Mouse (Mus musculus): ENCODE measurements at regions not wholly inside any gene's neighbourhood (a gene's known extent, or its start where the extent isn't known, plus 50 kb on each side); places are given as distances from the start of the nearest gene placed in this dataset.
A peak's percentile ranks its signal among the peaks of the same experiment; 100 is the strongest.

DNA sequence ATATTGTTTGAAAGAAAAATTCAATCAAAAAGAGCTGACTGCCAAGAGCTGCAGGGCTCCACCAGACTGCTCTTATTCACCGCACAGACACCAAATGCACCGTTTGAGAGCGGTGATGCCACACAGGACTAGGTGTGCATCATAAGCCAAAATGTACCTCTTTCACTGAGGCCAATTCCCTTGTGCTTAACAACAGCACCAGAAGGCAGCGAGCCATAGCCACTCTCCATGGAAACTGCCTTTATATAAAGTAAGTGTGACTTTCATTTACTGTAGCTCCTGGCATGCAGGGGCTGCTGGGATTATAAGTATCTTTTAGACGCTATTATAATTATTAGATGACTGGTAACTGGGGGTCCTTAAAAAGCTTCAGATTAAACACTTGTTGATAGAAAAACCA is 154.5 kb downstream of the Rap2a start:
- Histone ChIP-seq H3K36me3 (ENCODE audit: control insufficient read depth, insufficient read depth, low read length) (no peaks in the 10 kb centered on the region), H3K27ac (replicated peaks; ENCODE audit: low read depth, low read length) (no peak overlapping the region), H3K4me3 (replicated peaks; ENCODE audit: low read length) (no peak overlapping the region), H3K9me3 (ENCODE audit: control insufficient read depth, low read length) (no peaks in the 10 kb centered on the region), H3K9ac (ENCODE audit: low read depth, low read length, severe bottlenecking) (no peak overlapping the region), H3K4me1 (ENCODE audit: control insufficient read depth, insufficient read depth, low read length) (peaks cover 4% of the 10 kb centered on the region; the same call in 1 of the 2 replicates), H3K27me3 (ENCODE audit: control insufficient read depth, insufficient read depth, low read length) (no peaks in the 10 kb centered on the region), H3K4me2 (replicated peaks; ENCODE audit: low read depth, low read length, severe bottlenecking) (no peak overlapping the region)
- ATAC-seq (ENCODE audit: low FRiP score, low read depth) (no peak), DNase-seq (ENCODE audit: low spot score) (peak; percentile 33)
- WGBS, result 49% methylated on average over 5 of the region's 5 CpGs
- TF ChIP-seq POLR2A (IDR thresholded peaks at IDR 0.05; ENCODE audit: borderline replicate concordance, extremely low read depth, insufficient read depth, insufficient read length), result no peak

DNA sequence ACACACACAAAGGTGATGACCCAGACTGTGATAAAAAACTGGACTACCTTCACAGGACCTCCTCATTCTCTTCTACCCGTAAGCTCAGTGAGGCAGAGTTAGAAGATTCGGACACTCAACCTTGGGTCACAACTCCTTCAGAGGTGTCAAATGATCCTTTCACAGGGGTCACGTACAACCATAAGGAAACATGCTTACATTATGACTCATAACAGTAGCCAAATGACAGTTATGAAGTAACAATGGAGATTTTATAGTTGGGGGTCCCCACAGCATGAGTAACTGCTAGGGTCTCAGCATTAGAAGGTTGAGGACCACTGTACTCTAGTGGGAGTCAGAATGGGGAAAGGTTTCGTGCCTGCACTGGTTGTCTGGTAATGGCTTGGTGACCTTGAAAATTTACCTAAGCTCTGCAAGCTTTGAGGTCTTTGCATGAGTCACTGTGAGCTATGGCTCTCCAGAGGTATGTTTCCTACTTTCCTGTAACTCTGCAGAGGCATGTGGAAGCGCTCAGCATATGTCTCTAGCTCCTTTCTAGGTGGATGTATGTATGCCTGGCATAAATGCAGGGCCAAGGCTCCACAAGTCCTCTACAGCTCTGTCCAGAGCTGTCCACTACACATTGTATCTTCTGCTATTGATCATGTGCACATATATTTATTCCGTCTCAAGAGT is 158.6 kb downstream of the Rap2a start:
- ATAC-seq (ENCODE audit: low FRiP score, low read depth), result no peak
- no peak for DNase-seq (ENCODE audit: low spot score)
- Histone ChIP-seq H3K27ac (replicated peaks; ENCODE audit: low read depth, low read length) (no peak overlapping the region), H3K36me3 (ENCODE audit: control insufficient read depth, insufficient read depth, low read length) (no peaks in the 10 kb centered on the region), H3K4me3 (replicated peaks; ENCODE audit: low read length) (no peak overlapping the region), H3K27me3 (ENCODE audit: control insufficient read depth, insufficient read depth, low read length) (no peaks in the 10 kb centered on the region), H3K9me3 (ENCODE audit: control insufficient read depth, low read length) (no peaks in the 10 kb centered on the region), H3K4me1 (ENCODE audit: control insufficient read depth, insufficient read depth, low read length) (peaks cover 4% of the 10 kb centered on the region; the same call in 1 of the 2 replicates), H3K9ac (ENCODE audit: low read depth, low read length, severe bottlenecking) (no peak overlapping the region), H3K4me2 (replicated peaks; ENCODE audit: low read depth, low read length, severe bottlenecking) (no peak overlapping the region)
- TF ChIP-seq POLR2A (IDR thresholded peaks at IDR 0.05; ENCODE audit: borderline replicate concordance, extremely low read depth, insufficient read depth, insufficient read length), result no peak
- WGBS, result 90% methylated on average over 6 of the region's 6 CpGs

- Histone ChIP-seq H3K27me3 (ENCODE audit: control insufficient read depth, insufficient read depth, low read length) (no peaks in the 10 kb centered on the region), H3K9me3 (ENCODE audit: control insufficient read depth, low read length) (no peaks in the 10 kb centered on the region), H3K4me3 (replicated peaks; ENCODE audit: low read length) (no peak overlapping the region), H3K4me1 (ENCODE audit: control insufficient read depth, insufficient read depth, low read length) (peaks cover 4% of the 10 kb centered on the region; the same call in 1 of the 2 replicates), H3K36me3 (ENCODE audit: control insufficient read depth, insufficient read depth, low read length) (no peaks in the 10 kb centered on the region), H3K27ac (replicated peaks; ENCODE audit: low read depth, low read length) (no peak overlapping the region), H3K4me2 (replicated peaks; ENCODE audit: low read depth, low read length, severe bottlenecking) (no peak overlapping the region), H3K9ac (ENCODE audit: low read depth, low read length, severe bottlenecking) (no peak overlapping the region)
- no peak for DNase-seq (ENCODE audit: low spot score)
- 72% methylated on average over 13 of the region's 13 CpGs for WGBS
- no peak for TF ChIP-seq POLR2A (IDR thresholded peaks at IDR 0.05; ENCODE audit: borderline replicate concordance, extremely low read depth, insufficient read depth, insufficient read length)
- ATAC-seq (ENCODE audit: low FRiP score, low read depth), result no peak
Measured at GRCm38 (mm10) chr14:120637486-120638125, 159.4 kb downstream of the Rap2a start.

- H3K27me3 ChIP-seq (ENCODE audit: control insufficient read depth, insufficient read depth, low read length), result no peaks in the 10 kb centered on the region
- no peak overlapping the region for H3K27ac ChIP-seq (replicated peaks; ENCODE audit: low read depth, low read length)
- H3K4me2 ChIP-seq (replicated peaks; ENCODE audit: low read depth, low read length, severe bottlenecking), result no peak overlapping the region
- no peak for TF ChIP-seq POLR2A (IDR thresholded peaks at IDR 0.05; ENCODE audit: borderline replicate concordance, extremely low read depth, insufficient read depth, insufficient read length)
- WGBS, result 87% methylated on average over 5 of the region's 5 CpGs
- H3K4me1 ChIP-seq (ENCODE audit: control insufficient read depth, insufficient read depth, low read length), result no peaks in the 10 kb centered on the region
- ATAC-seq (ENCODE audit: low FRiP score, low read depth), result no peak
- H3K4me3 ChIP-seq (replicated peaks; ENCODE audit: low read length), result no peak overlapping the region
- H3K36me3 ChIP-seq (ENCODE audit: control insufficient read depth, insufficient read depth, low read length), result no peaks in the 10 kb centered on the region
- no peaks in the 10 kb centered on the region for H3K9me3 ChIP-seq (ENCODE audit: control insufficient read depth, low read length)
- DNase-seq (ENCODE audit: low spot score), result no peak
- H3K9ac ChIP-seq (ENCODE audit: low read depth, low read length, severe bottlenecking), result no peak overlapping the region
Measured at GRCm38 (mm10) chr14:120642591-120642990, 164.3 kb downstream of the Rap2a start.

DNA sequence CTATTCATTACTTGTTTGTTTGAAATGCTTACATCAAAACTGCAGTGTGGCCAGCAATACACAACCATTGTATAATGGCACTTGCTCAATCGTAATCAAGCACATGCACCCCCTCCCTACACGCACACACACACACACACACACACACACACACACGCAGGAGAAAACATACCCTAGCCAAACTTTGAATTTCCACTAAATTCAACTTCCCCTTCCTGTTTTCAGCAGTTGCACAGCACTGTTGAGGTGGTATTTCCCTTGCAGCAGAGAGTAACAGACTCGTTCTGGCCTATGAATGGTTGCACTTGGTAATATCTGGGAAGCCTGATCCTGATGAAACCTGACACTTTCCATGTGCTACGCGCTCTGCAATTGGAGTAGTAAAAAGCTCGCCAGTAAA is 173.8 kb downstream of the Rap2a start:
- Histone ChIP-seq H3K27ac (replicated peaks; ENCODE audit: low read depth, low read length) (no peak overlapping the region), H3K4me2 (replicated peaks; ENCODE audit: low read depth, low read length, severe bottlenecking) (no peak overlapping the region), H3K9ac (ENCODE audit: low read depth, low read length, severe bottlenecking) (no peak overlapping the region), H3K36me3 (ENCODE audit: control insufficient read depth, insufficient read depth, low read length) (no peaks in the 10 kb centered on the region), H3K4me1 (ENCODE audit: control insufficient read depth, insufficient read depth, low read length) (no peaks in the 10 kb centered on the region), H3K4me3 (replicated peaks; ENCODE audit: low read length) (no peak overlapping the region), H3K27me3 (ENCODE audit: control insufficient read depth, insufficient read depth, low read length) (no peaks in the 10 kb centered on the region), H3K9me3 (ENCODE audit: control insufficient read depth, low read length) (0 out of 2 replicates have a peak, but pooled peaks cover 5% of the 10 kb centered on the region)
- ATAC-seq (ENCODE audit: low FRiP score, low read depth), result no peak
- TF ChIP-seq POLR2A (IDR thresholded peaks at IDR 0.05; ENCODE audit: borderline replicate concordance, extremely low read depth, insufficient read depth, insufficient read length), result no peak
- 71% methylated on average over 7 of the region's 7 CpGs for WGBS
- no peak for DNase-seq (ENCODE audit: low spot score)
